Mouse (Mus musculus): ENCODE data around the gene Sh3rf1. TPM values are rescaled to one million over a fixed set of nuclear protein-coding genes. Genes with fewer than 3 reads are reported as not detected.

Sh3rf1 gene
- polyA plus RNA-seq, 1 experiment from 2014 or later, result 19.8 TPM

- no peak for ATAC-seq (ENCODE audit: low read depth)
- Histone ChIP-seq H3K4me1 (replicated peaks) (peaks cover 33% of the 10 kb centered on the region), H3K9me3 (no peaks in the 10 kb centered on the region), H3K27me3 (no peaks in the 10 kb centered on the region), H3K4me3 (no peak overlapping the region), H3K9ac (no peak overlapping the region), H3K36me3 (peaks cover 16% of the 10 kb centered on the region), H3K4me2 (no peak overlapping the region), H3K27ac (replicated peaks) (no peak overlapping the region)
- WGBS, result 94% methylated on average over 6 of the region's 6 CpGs
These were observed 123.3 kb downstream of the Sh3rf1 start for GRCm38 (mm10) chr8:61346941-61347340.

DNA sequence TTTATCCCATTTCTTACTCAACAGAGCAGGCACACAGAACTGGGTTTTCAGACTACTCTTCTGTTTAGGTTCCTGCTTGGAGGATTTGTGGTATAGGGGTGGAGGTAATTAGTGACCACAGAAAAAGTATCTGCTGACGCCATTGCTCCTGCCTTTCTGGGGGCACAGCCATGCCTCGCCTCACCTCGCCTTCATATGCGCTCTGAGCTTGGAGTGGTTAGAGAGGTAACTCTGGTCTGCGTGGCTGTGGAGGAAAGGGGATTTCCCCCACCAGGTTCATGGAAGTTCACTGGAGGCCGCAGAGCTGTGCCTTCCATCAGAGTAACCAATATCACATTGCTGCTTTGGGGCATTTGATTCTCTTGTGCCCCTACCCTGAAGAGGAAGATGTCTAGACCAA lies 123.9 kb downstream of the Sh3rf1 start:
- Histone ChIP-seq H3K9ac (no peak overlapping the region), H3K27ac (replicated peaks) (no peak overlapping the region), H3K27me3 (no peaks in the 10 kb centered on the region), H3K4me3 (no peak overlapping the region), H3K4me1 (replicated peaks) (peaks cover 33% of the 10 kb centered on the region), H3K4me2 (no peak overlapping the region), H3K9me3 (no peaks in the 10 kb centered on the region), H3K36me3 (peaks cover 16% of the 10 kb centered on the region)
- no peak for ATAC-seq (ENCODE audit: low read depth)
- WGBS, result 92% methylated on average over 6 of the region's 6 CpGs

DNA sequence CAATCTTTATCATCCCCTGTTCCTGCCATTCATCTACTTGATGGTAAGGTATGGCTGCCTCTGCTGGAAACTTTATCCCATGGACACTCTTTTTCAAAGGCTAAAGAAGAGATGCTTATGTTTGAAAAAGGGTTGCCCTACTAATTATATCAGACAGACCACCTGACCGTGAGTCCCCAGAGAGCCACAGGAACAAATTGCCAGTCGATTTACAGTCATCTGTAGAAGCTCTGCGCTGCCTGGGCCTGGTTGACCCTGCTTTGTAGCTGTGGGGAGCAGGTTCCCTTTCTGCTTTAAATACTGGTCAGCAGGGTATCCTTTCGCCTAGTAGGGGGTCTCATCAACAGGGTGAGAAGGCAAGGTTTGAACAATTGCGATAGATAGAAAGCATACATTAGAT lies 124.4 kb downstream of the Sh3rf1 start:
- WGBS, result 49% methylated on average over 5 of the region's 5 CpGs
- H3K36me3 ChIP-seq, result peaks cover 16% of the 10 kb centered on the region
- ATAC-seq (ENCODE audit: low read depth), result no peak; the same call in 1 of the 2 replicates
- no peaks in the 10 kb centered on the region for H3K27me3 ChIP-seq
- no peak overlapping the region for H3K4me2 ChIP-seq
- H3K27ac ChIP-seq (replicated peaks), result no peak overlapping the region
- H3K4me3 ChIP-seq, result no peak overlapping the region
- H3K9me3 ChIP-seq, result no peaks in the 10 kb centered on the region
- H3K4me1 ChIP-seq (replicated peaks), result peaks cover 33% of the 10 kb centered on the region
- no peak overlapping the region for H3K9ac ChIP-seq

DNA sequence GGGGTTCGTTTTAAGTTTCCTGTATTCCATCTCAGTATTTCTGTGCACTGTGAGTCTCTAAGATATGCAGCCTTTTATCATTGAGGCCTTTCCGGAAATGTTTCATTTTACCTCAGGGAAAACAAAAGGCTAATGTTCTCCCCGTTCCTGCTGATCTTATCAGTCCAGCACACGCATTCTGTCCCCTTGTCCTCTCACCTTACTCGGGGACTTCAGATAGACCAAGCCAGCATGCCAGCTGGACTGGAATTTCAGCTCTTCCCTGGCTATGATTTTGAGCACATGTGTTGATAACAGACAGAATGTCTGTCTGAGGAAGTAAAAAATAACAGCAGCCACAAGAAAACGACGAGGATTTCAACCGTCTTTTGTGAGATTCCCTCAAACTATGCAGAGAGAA lies 124.8 kb downstream of the Sh3rf1 start:
- H3K9me3 ChIP-seq, result no peaks in the 10 kb centered on the region
- WGBS, result 62% methylated on average over 8 of the region's 8 CpGs
- ATAC-seq (ENCODE audit: low read depth), result no peak
- no peak overlapping the region for H3K27ac ChIP-seq (replicated peaks)
- peaks cover 33% of the 10 kb centered on the region for H3K4me1 ChIP-seq (replicated peaks)
- H3K9ac ChIP-seq, result no peak overlapping the region
- H3K36me3 ChIP-seq, result peaks cover 16% of the 10 kb centered on the region
- H3K4me2 ChIP-seq, result no peak overlapping the region
- H3K27me3 ChIP-seq, result no peaks in the 10 kb centered on the region
- H3K4me3 ChIP-seq, result no peak overlapping the region

DNA sequence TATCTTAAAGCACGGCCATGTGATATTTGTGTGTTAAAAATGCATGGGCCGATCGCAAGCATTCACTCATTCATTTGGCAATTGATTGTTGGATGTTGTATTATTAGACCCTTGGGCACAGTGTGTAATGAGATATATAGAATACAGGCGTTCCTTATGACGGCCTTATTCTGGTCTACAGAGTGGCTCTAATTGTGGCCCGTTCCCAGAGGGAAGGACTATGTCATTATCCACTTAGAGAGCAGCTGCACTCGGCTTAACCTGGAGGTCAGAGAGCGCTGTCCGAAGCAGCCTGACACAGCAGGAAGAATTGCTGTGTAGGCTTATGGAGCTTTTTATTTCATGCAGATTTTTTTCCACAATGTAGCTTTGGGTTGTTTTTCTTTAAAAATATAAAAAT lies 126.8 kb downstream of the Sh3rf1 start:
- Histone ChIP-seq H3K27me3 (no peaks in the 10 kb centered on the region), H3K27ac (replicated peaks) (no peak overlapping the region), H3K36me3 (peaks cover 16% of the 10 kb centered on the region), H3K9me3 (no peaks in the 10 kb centered on the region), H3K4me1 (replicated peaks) (peaks cover 42% of the 10 kb centered on the region), H3K4me2 (no peak overlapping the region), H3K4me3 (no peak overlapping the region), H3K9ac (no peak overlapping the region)
- 35% methylated on average over 9 of the region's 9 CpGs for WGBS
- ATAC-seq (ENCODE audit: low read depth), result no peak

DNA sequence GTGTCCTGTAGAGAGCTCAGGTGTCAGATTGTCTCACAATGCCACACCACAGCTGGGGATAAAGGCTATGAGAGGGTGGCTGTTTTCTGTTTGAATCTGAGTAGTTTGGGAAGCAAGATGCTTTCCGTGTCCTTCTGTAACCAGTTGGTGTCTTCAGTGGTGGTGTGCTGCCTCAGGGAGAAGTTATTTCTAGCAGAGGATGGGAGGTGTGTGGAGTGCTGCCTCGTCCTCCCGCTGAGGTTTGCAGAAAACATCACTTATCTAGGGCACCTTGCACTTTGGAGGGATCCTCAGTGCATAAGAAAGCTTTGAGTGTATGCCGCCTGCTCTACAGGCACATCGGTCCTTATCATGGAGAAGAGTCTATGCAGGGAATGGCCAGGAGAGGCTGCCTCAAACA lies 128.0 kb downstream of the Sh3rf1 start:
- H3K9ac ChIP-seq, result no peak overlapping the region
- H3K4me1 ChIP-seq (replicated peaks), result peaks cover 53% of the 10 kb centered on the region
- no peak for ATAC-seq (ENCODE audit: low read depth)
- peaks cover 16% of the 10 kb centered on the region for H3K36me3 ChIP-seq
- no peak overlapping the region for H3K4me2 ChIP-seq
- no peak overlapping the region for H3K27ac ChIP-seq (replicated peaks)
- no peak overlapping the region for H3K4me3 ChIP-seq
- no peaks in the 10 kb centered on the region for H3K27me3 ChIP-seq
- 86% methylated on average over 5 of the region's 5 CpGs for WGBS
- no peaks in the 10 kb centered on the region for H3K9me3 ChIP-seq

DNA sequence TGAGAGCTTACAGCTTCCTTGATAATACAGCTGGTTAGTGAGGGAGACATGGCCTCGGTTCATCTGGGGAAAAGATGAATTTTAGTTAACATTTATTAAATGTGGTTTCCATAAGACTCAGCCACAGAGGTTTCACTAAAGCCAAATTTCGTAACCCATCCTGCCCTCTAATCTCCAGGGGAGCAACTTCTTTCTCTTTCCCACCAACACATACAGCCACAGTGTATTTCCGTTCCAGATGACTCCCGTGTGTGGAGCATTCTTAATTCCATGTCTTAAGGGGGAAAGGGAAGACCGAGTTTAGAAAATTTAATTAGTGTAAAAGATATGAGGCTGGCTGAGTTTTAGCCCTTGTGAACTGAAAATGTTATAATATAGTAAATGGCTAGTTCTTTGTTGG lies 131.8 kb downstream of the Sh3rf1 start:
- ATAC-seq (ENCODE audit: low read depth), result no peak
- peaks cover 51% of the 10 kb centered on the region for H3K4me1 ChIP-seq (replicated peaks)
- H3K4me3 ChIP-seq, result no peak overlapping the region
- 0 out of 2 replicates have a peak overlapping the region, but pooled peaks have one; percentile 23 for H3K27ac ChIP-seq (replicated peaks)
- no peaks in the 10 kb centered on the region for H3K27me3 ChIP-seq
- no peak overlapping the region for H3K4me2 ChIP-seq
- H3K9me3 ChIP-seq, result no peaks in the 10 kb centered on the region
- 44% methylated on average over 5 of the region's 5 CpGs for whole genome bisulfite sequencing
- H3K9ac ChIP-seq, result no peak overlapping the region
- peaks cover 6% of the 10 kb centered on the region; the same call in 1 of the 2 replicates for H3K36me3 ChIP-seq

DNA sequence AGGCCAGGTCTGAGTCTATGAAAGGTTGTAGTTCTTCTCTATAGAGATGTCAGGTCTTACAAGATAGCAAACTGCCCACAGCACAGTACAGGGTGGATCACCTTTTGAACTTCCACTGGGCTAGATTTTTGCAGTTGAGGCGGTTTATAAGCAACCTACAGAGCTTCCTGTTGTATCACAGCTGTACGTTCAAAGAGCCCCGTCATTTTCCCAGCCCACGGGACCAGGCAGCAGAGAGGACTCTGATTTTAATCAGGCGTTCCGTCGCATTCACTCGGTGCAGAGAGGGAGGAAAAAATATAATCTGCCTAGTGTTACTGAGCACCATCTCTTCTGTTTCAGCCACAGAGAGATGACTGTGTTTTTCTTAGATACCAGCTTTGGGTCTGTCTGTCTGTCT lies 135.3 kb downstream of the Sh3rf1 start:
- Histone ChIP-seq H3K4me3 (no peak overlapping the region), H3K4me1 (replicated peaks) (peaks cover 58% of the 10 kb centered on the region), H3K4me2 (no peak overlapping the region), H3K27ac (replicated peaks) (no peak overlapping the region), H3K9ac (no peak overlapping the region), H3K27me3 (no peaks in the 10 kb centered on the region), H3K36me3 (0 out of 2 replicates have a peak, but pooled peaks cover 5% of the 10 kb centered on the region), H3K9me3 (no peaks in the 10 kb centered on the region)
- ATAC-seq (ENCODE audit: low read depth), result no peak
- WGBS, result 22% methylated on average over 8 of the region's 8 CpGs

GRCm38 (mm10) chr8:61359851-61360272 lies 136.2 kb downstream of the Sh3rf1 start:
- Histone ChIP-seq H3K9ac (no peak overlapping the region), H3K27me3 (no peaks in the 10 kb centered on the region), H3K36me3 (0 out of 2 replicates have a peak, but pooled peaks cover 5% of the 10 kb centered on the region), H3K9me3 (no peaks in the 10 kb centered on the region), H3K4me2 (peak overlapping the region; percentile 3; the same call in 1 of the 2 replicates), H3K4me1 (replicated peaks) (peaks cover 54% of the 10 kb centered on the region), H3K27ac (replicated peaks) (no peak overlapping the region), H3K4me3 (no peak overlapping the region)
- 23% methylated on average over 10 of the region's 10 CpGs for WGBS
- no peak for ATAC-seq (ENCODE audit: low read depth)

DNA sequence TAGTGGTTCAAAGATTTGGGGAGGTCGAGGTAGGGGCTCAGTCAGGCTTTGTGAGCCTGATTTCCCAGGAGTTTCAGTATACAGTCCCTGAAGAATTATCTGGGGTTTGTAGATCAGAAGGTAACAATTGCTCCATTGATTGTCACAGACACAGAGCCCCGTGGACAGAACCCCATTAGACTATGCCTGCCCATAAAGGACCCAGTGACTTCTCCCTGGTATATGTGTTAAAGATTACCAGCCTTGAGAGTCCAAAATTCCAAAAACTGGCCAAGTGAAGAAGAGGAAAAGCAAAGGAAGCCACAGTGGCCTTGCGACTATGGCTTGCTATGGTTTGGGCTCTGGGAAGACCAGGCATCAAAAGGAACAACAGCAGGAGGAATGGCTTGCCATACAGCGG lies 136.7 kb downstream of the Sh3rf1 start:
- H3K36me3 ChIP-seq, result 0 out of 2 replicates have a peak, but pooled peaks cover 5% of the 10 kb centered on the region
- ATAC-seq (ENCODE audit: low read depth), result no peak
- no peaks in the 10 kb centered on the region for H3K9me3 ChIP-seq
- H3K27ac ChIP-seq (replicated peaks), result no peak overlapping the region
- 72% methylated on average over 4 of the region's 4 CpGs for WGBS
- H3K9ac ChIP-seq, result no peak overlapping the region
- H3K27me3 ChIP-seq, result no peaks in the 10 kb centered on the region
- H3K4me2 ChIP-seq, result no peak overlapping the region
- H3K4me3 ChIP-seq, result no peak overlapping the region
- H3K4me1 ChIP-seq (replicated peaks), result peaks cover 51% of the 10 kb centered on the region

DNA sequence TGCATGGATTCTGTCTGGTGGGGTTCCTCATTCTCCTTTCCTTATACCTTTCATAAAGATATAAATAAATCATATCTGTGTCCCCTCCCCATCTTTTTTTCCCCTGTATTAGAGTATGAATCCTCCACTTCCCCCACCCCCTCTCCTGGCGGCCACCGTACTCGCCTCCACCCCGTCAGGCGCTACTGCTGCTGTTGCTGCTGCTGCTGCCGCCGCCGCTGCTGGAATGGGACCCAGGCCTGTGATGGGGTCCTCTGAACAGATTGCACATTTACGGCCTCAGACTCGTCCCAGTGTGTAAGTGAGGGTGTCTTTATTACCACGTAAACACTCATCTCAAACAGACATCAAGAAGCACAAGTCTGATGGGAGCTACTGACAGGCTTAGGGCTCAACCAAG lies 137.8 kb downstream of the Sh3rf1 start:
- no peaks in the 10 kb centered on the region for H3K9me3 ChIP-seq
- no peak overlapping the region for H3K4me2 ChIP-seq
- ATAC-seq (ENCODE audit: low read depth), result no peak
- no peaks in the 10 kb centered on the region for H3K27me3 ChIP-seq
- H3K4me1 ChIP-seq (replicated peaks), result peaks cover 40% of the 10 kb centered on the region
- no peak overlapping the region for H3K4me3 ChIP-seq
- no peak overlapping the region for H3K9ac ChIP-seq
- H3K36me3 ChIP-seq, result peaks cover 6% of the 10 kb centered on the region; the same call in 1 of the 2 replicates
- no peak overlapping the region for H3K27ac ChIP-seq (replicated peaks)
- 64% methylated on average over 11 of the region's 11 CpGs for WGBS

DNA sequence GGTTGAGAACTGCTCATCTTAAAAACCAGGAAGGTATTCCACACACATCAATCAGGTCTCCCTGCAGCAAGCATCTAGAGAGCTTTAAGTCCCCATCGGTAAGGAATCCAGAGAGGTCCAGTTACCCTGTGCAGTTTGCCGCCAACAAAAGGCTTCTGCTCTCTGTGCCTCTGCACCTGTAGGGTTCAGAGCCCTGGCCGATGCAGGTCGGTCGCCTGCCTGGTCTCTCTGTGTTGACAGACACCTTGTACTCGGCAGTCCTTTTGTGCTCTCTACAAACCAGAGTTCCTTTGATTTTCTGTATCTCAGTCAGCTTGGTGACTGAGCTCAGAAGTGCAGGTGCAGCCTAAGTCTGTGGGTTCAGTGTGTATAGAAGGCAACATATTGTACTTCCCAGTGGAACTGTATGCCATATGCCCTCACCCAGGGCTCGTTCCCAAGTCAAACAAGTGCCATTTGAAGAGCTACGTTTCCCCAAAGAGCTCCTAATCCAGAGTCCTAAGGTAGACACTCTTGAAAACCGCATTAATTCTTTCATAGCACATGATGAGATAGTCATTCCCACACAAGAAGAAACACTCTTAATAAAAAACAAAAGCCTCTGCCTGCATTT lies 138.7 kb downstream of the Sh3rf1 start:
- Histone ChIP-seq H3K4me2 (no peak overlapping the region), H3K4me1 (replicated peaks) (peaks cover 39% of the 10 kb centered on the region), H3K9ac (no peak overlapping the region), H3K9me3 (no peaks in the 10 kb centered on the region), H3K36me3 (peaks cover 10% of the 10 kb centered on the region; the same call in 1 of the 2 replicates), H3K4me3 (no peak overlapping the region), H3K27ac (replicated peaks) (0 out of 2 replicates have a peak overlapping the region, but pooled peaks have one; percentile 9), H3K27me3 (no peaks in the 10 kb centered on the region)
- WGBS, result 80% methylated on average over 9 of the region's 9 CpGs
- ATAC-seq (ENCODE audit: low read depth), result no peak

- Histone ChIP-seq H3K9me3 (no peaks in the 10 kb centered on the region), H3K27ac (replicated peaks) (no peak overlapping the region), H3K36me3 (peaks cover 28% of the 10 kb centered on the region), H3K4me2 (no peak overlapping the region), H3K9ac (no peak overlapping the region), H3K4me1 (replicated peaks) (no peaks in the 10 kb centered on the region), H3K4me3 (no peak overlapping the region), H3K27me3 (no peaks in the 10 kb centered on the region)
- WGBS, result 94% methylated on average over 9 of the region's 9 CpGs
- ATAC-seq (ENCODE audit: low read depth), result no peak
These were observed 149.6 kb downstream of the Sh3rf1 start for GRCm38 (mm10) chr8:61373303-61373702.
